Mouse (Mus musculus) ES-E14 (cell line): ENCODE results near the gene Elobl. TPM values are rescaled to one million over a fixed set of nuclear protein-coding genes. Genes with fewer than 3 reads are reported as not detected.
A peak's percentile ranks its signal among the peaks of the same experiment; 100 is the strongest.

Experiments used
- DNase-seq: peaks from one replicate; pipeline ENCODE4 v3.0.0-alpha.2; 2013; ENCODE audit warnings: low read depth, low spot score
- H3K27ac ChIP-seq: 2 replicates; pipeline ENCODE4 v1.5.1; 2012; ENCODE audit warnings: low read depth, mild to moderate bottlenecking, low read length, moderate library complexity, mixed read lengths; ENCODE audit not compliant: poor library complexity, insufficient read depth, severe bottlenecking
- H3K36me3 ChIP-seq: 2 replicates; pipeline ENCODE4 v1.6.1; 2012; ENCODE audit warnings: mild to moderate bottlenecking, low read length, moderate library complexity, mixed read lengths; ENCODE audit not compliant: control insufficient read depth, poor library complexity, insufficient read depth, severe bottlenecking
- H3K4me1 ChIP-seq, 2 experiments: fragments of 150-350 bp in 1 of 2; sonication (generic) in 1 of 2; 2 replicates each; pipeline ENCODE4 v1.6.1; 2012; ENCODE audit warnings: low read length in 2 of 2, mild to moderate bottlenecking in 1 of 2, mixed read lengths in 1 of 2; ENCODE audit not compliant: control insufficient read depth in 2 of 2, insufficient read depth in 2 of 2, poor library complexity in 1 of 2
- H3K4me3 ChIP-seq, 2 experiments: fragments of 150-350 bp in 1 of 2; sonication (generic) in 1 of 2; 2 replicates each; pipeline ENCODE4 v1.5.1; 2012; ENCODE audit warnings: low read length in 2 of 2, low read depth in 1 of 2, mild to moderate bottlenecking in 1 of 2, mixed read lengths in 1 of 2; ENCODE audit not compliant: insufficient read depth in 1 of 2, poor library complexity in 1 of 2, severe bottlenecking in 1 of 2
- H3K9ac ChIP-seq: 2 replicates; pipeline ENCODE4 v1.6.1; 2012; ENCODE audit warnings: low read depth, mild to moderate bottlenecking, low read length, mixed read lengths; ENCODE audit not compliant: poor library complexity, insufficient read depth, severe bottlenecking
- H3K9me3 ChIP-seq: fragments of 150-350 bp; sonication (generic); 2 replicates; pipeline ENCODE4 v1.6.1; 2012; ENCODE audit warnings: low read depth, mild to moderate bottlenecking, low read length; ENCODE audit not compliant: control insufficient read depth, insufficient read depth
- CHD2 ChIP-seq: IDR thresholded peaks from 2 replicates; pipeline ENCODE4 v1.6.1; 2014; ENCODE audit warnings: mild to moderate bottlenecking, low read depth, low read length, inconsistent platforms
- HCFC1 ChIP-seq: IDR thresholded peaks from 2 replicates; pipeline ENCODE4 v1.6.1; 2012; ENCODE audit warnings: low read length, inconsistent platforms, borderline replicate concordance; ENCODE audit not compliant: insufficient read depth
- MAFK ChIP-seq: IDR thresholded peaks from 2 replicates; pipeline ENCODE4 v1.6.1; 2014; ENCODE audit warnings: mild to moderate bottlenecking, low read depth, low read length, inconsistent platforms; ENCODE audit not compliant: insufficient read depth
- ZC3H11A ChIP-seq: IDR thresholded peaks from 2 replicates; pipeline ENCODE4 v1.6.1; 2012; ENCODE audit warnings: low read depth, mild to moderate bottlenecking, inconsistent platforms, low read length, borderline replicate concordance
- ZNF384 ChIP-seq: IDR thresholded peaks from 2 replicates; pipeline ENCODE4 v1.6.1; 2012; ENCODE audit warnings: low read depth, low read length, inconsistent platforms
- in situ Hi-C, 2 experiments: fragments of 600-800 bp; cut with MboI; formaldehyde crosslinking; loops; one replicate each; pipeline ENCODE4 v1.15.1; 2025; ENCODE audit warnings: low sequenced_read_pairs in 2 of 2, inconsistent platforms in 1 of 2; ENCODE audit not compliant: unreplicated experiment in 2 of 2
- total RNA-seq: library from RNA; depleted of rRNA; stranded (reverse); fragments of 300-350 nt; gene quantifications from 2 replicates; pipeline ENCODE4 v1.2.3, GENCODE M21; 2012; rRNA removed

The Elobl gene
- total RNA-seq, 1 experiment: 1.6 TPM

DNA sequence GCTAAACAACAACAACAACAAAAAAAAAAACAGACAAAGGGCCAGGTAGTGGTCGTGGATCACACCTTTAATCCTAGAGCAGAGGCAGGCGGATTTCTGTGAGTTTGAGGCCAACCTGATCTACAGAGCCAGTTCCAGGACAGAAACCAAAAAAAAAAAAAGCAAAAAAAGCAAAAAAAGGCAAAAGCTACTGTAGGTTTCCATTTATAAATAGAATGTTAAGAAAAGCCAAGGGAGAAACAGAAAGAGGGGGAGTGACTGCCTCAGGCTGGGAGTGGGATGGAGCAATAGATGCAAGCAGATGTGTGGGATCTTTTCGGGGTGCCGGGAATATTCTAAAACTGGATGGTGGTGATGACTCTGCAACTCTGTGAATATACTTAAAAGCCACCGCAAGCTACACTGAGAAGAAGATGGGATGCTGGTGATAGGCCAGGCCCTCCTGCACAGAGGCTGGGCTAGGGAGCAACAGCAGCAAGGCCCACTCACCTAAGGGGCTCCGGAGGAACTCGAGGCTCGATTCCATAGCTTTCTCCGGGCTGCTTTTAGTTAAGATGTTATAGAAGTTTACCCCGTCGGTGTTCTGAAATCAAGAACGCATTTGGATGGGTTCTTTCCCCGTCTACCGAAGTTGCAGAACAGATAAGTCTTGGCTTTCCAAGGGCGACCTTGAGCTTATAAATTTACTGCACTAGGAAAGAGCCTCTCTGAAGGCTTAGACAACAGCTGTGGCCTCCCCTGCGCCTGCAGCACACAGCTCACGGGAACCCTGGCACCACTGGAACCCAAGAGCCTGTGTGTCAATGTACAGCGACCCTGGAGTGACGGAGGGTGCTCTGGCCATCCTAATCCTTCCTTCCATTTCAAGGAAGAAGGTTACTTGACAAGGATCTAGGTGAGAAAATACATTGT, 32.4 kb downstream of the Elobl start:
- peaks cover 49% of the 10 kb centered on the region for H3K36me3 ChIP-seq
- H3K4me3 ChIP-seq: no peak overlapping the region
- no peaks in the 10 kb centered on the region for H3K9me3 ChIP-seq
- in situ Hi-C loops: no loop called here
- H3K27ac ChIP-seq: peak overlapping the region; percentile 62
- DNase-seq: no peak
- TF ChIP-seq ZC3H11A (no peak), ZNF384 (peak; percentile 66; the same call in 1 of the 2 replicates)
- H3K4me1 ChIP-seq: peaks cover 15 to 37% of the 10 kb centered on the region in 2 experiments
- H3K9ac ChIP-seq: peak overlapping the region; percentile 52; the same call in 1 of the 2 replicates

DNA sequence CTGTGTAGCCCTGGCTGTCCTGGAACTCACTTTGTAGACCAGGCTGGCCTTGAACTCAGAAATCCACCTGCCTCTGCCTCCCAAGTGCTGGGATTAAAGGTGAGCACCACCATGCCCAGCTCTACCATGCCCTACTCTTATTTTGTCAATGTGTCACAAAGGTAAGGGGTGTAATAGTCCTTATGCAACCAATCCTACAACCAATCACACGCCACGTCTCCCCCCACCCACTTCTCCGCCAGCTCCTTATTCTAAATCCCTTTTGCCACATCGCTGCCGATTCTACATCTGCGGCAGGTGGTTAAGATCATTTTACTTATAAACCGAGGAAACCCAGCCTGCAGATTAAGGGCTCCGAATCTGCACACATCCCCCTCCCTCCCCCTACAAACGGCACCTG, 33.7 kb downstream of the Elobl start:
- H3K27ac ChIP-seq: peak overlapping the region; percentile 62
- no peaks in the 10 kb centered on the region for H3K9me3 ChIP-seq
- peaks cover 15 to 36% of the 10 kb centered on the region in 2 experiments for H3K4me1 ChIP-seq
- peaks cover 59% of the 10 kb centered on the region for H3K36me3 ChIP-seq
- H3K9ac ChIP-seq: peak overlapping the region; percentile 31; the same call in 1 of the 2 replicates
- no peak for DNase-seq
- in situ Hi-C loops: no loop called here
- TF ChIP-seq MAFK (no peak), HCFC1 (no peak), CHD2 (no peak), ZNF384 (no peak), ZC3H11A (no peak)
- peak overlapping the region; percentile 0 to 6; a peak in 1 of 4 replicates for H3K4me3 ChIP-seq

DNA sequence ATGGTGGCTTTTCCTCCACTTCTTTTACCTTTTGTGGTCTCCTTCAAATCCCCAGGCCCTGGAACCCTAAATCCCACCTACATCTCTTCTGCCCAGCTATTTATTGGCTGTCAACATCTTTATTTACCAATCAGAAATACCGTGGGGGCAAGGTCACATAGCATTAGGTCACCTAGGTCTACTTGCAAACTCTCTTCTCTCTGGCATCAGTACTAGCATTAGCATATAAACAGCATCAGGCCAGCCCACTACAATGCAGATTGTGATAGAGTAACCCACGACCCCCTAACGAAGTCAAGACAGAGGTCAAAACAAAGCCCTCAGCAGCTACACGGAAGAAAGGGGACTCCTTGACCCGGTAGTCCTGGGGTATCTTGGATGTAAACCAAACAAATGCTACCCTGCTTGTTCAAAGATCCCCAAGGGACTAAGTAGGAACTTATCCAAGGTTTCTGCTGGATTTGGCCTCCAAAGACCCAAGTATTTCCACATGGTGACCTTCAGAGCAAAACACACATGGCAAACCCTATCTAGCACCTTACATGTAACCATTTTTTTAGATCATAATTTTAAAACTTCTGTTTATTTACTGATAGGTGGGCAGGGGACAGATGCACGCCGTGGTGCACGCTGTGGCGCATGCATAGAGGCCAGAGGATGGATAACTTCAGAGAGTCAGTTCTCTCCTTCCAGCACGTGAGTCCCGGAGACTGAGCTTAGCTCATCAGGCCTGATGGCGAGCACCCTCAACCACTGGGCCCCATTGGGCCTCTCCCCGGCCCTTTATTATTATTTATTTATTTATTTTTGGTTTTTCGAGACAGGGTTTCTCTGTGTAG, 34.8 kb downstream of the Elobl start:
- H3K27ac ChIP-seq: peak overlapping the region; percentile 97
- H3K9ac ChIP-seq: peak overlapping the region; percentile 45; the same call in 1 of the 2 replicates
- peaks cover 61% of the 10 kb centered on the region for H3K36me3 ChIP-seq
- no peaks in the 10 kb centered on the region for H3K9me3 ChIP-seq
- DNase-seq: peak; percentile 77
- no peak for TF ChIP-seq HCFC1
- TF ChIP-seq CHD2: peak; percentile 64; the same call in 1 of the 2 replicates
- in situ Hi-C loops: no loop called here
- peak overlapping the region; percentile 8 to 26; a peak in 2 of 4 replicates for H3K4me3 ChIP-seq
- peaks cover 14 to 30% of the 10 kb centered on the region in 2 experiments for H3K4me1 ChIP-seq

DNA sequence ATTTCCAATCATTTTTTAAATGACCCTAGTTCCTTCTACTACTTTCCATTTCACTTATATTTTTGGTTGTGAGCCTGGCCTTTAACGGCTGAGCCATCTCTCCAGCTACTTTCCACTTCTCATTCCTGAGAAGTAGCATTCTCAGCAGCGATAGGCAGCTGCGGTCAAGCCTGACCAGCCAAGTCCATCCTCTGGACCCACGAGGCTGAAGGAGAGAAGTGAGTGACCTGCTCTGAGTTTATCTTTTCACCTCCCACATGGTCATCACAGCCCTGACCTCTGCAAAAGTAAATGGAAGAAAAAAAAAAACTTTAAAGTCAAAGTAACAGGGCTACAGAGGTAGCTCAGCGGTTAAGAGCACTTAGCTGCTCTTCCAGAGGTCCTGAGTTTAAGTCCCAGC, 40.2 kb downstream of the Elobl start:
- H3K4me1 ChIP-seq: peaks cover 11 to 13% of the 10 kb centered on the region in 2 experiments
- H3K9ac ChIP-seq: no peak overlapping the region
- H3K4me3 ChIP-seq: no peak overlapping the region
- no peak for DNase-seq
- in situ Hi-C loops: no loop called here
- no peak for TF ChIP-seq HCFC1
- TF ChIP-seq MAFK: no peak
- TF ChIP-seq ZNF384: no peak
- TF ChIP-seq ZC3H11A: no peak
- no peak for TF ChIP-seq CHD2
- no peak overlapping the region for H3K27ac ChIP-seq
- no peaks in the 10 kb centered on the region for H3K9me3 ChIP-seq
- peaks cover 40% of the 10 kb centered on the region for H3K36me3 ChIP-seq

Other genes with a start within 250 kb of the Elobl start
- gene Msi2, start 248.4 kb downstream of the Elobl start, total RNA-seq: 66.4 and 94.8 TPM in 2 replicates
- 184 and 262 TPM in 2 replicates for gene Akap1, start 102.3 kb downstream of the Elobl start, total RNA-seq
- 140 and 208 TPM in 2 replicates for gene Scpep1, start 11.5 kb downstream of the Elobl start, total RNA-seq
- 28.8 and 37.8 TPM in 2 replicates for gene Coil, start 3.3 kb upstream of the Elobl start, total RNA-seq
- gene Trim25, start 32.4 kb upstream of the Elobl start, total RNA-seq: 37.8 TPM in 2 replicates
- 24.2 and 30.4 TPM in 2 replicates for gene Dgke, start 99.9 kb upstream of the Elobl start, total RNA-seq
- 3.6 and 5.9 TPM in 2 replicates for gene Gm525, start 106.9 kb upstream of the Elobl start, total RNA-seq